Mouse (Mus musculus) lung, postnatal 10 days (tissue): ENCODE results near the gene Tmprss2.
"Not testable (repeated sequence)": the region's sequence is repeated elsewhere in the genome, so short reads cannot be mapped to it uniquely, and the experiment has no call there.

Experiments
- DNase-seq: peaks from one replicate; pipeline ENCODE4 v3.0.0; 2021

The Tmprss2 gene

DNA sequence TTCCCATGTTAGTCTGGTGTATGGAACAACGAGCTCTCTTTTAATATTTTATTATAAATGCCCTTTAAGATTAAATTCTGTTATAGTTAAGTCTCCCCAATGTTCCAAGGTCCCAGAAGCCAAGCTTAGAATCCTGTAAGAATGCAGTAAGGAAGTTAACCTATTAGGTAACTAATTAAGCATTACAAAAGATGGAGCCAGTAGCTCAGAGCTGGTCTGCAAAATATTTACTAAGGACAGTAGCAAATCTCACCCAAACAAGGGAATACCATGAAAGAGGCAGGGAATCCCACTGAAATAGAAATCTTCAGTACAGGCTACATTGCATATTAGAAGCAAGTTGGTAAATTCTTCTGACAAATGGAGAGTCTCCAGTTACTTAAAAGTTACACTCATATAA, 28.1 kb downstream of the Tmprss2 start:
- not testable (repeated sequence) for DNase-seq

DNA sequence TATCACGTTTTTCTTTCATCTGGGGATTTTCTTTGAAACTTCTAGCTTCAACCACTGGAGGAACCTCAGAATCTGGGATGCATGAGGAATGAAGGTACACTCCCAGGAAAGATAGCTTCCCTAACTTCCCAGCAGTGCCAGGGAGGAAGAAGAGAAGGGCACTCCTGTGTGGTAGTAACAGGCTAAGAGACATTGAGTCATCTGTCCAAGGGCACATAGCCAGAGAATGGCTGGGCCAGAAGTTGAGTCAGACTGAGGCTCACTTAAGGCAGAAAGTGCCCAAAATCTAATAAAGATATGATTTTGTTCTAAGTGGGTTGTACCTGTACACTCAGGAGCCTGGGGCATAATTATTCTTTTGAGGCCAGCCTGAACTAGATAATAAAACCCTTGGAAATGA, 41.6 kb downstream of the Tmprss2 start:
- DNase-seq, result no peak

DNA sequence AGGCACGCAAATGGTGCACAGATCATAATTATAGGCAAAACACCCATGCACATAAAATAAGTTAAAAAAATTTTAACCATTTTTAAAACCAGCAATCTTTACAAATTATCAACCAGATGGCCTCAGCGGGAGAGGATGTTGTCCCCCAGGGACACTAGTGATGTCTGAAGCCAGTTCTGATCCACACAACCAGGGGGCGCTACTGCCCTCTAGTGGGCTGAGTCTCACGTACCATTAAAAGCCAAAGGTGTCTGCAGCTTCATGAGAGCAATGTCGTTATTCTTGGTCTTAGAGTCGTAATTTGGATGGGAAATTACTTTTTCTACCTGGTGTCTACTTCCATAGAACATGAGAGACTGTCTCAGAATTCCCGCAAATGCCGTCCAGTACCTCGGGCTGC, 42.3 kb downstream of the Tmprss2 start:
- DNase-seq, result peak; percentile 68

DNA sequence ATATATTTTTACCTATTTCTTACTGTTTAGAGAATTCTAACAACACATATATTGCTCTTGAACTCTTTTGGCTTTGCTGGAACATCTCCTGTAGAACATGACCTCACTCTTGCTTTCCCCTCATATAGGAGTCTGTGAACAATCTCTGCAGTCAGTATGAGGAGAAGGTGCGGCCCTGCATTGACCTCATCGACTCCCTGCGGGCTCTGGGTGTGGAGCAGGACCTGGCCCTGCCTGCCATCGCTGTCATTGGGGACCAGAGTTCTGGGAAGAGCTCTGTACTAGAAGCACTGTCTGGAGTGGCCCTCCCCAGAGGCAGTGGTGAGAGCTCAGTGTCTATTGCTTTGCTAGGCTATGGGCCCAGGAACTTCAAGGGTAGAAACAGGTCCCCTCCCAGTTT, 66.7 kb downstream of the Tmprss2 start:
- DNase-seq, result no peak

DNA sequence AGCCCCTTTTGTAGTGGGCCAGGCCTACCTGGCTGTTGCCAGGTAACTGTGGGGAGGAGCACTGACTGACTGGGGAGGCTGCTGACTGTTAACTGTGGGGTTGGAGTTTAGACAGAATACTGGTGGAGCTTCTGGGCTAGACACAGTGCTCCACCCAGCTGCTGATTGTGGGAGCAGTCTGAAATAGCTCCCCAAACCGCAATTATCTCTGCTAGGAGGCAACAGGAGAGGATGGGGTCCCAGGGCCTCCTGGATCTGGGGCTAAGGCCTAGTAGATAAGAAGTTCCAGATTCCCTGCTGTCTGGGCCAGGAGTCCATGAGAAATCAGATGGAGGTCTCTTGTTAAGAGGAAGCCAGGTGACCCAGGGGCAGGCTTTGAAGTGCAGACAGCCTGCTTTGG, 74.1 kb downstream of the Tmprss2 start:
- no peak for DNase-seq

DNA sequence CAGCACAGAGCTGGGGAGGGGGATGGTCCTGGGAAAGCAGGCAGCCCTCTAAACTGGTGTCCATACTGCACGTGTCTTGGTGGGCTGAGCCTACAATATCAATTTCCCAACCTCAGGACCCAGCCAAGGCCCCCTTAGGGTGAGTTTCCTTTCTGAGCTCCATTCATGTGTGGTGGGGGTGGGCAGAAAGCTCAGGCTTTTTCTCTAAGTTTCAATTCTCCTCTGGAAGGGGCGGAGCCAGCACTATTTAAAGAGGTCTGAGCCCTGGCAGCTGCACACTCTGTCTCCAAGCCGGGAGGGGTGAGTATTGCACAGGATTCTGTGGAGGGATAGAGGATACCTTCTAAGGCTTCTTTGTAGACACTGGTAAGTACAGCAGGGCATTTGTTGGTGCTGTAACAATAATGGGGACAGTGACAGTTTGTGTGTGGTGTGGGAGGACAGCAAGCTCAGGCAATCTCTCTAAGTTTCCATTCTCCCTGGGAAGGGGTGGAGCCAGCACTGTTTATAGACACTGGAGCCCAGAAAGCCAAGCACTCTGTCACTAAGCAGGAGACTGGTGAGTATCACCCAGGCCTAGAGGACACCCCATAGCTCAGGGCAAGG, 75.1 kb downstream of the Tmprss2 start:
- peak; percentile 85 for DNase-seq

DNA sequence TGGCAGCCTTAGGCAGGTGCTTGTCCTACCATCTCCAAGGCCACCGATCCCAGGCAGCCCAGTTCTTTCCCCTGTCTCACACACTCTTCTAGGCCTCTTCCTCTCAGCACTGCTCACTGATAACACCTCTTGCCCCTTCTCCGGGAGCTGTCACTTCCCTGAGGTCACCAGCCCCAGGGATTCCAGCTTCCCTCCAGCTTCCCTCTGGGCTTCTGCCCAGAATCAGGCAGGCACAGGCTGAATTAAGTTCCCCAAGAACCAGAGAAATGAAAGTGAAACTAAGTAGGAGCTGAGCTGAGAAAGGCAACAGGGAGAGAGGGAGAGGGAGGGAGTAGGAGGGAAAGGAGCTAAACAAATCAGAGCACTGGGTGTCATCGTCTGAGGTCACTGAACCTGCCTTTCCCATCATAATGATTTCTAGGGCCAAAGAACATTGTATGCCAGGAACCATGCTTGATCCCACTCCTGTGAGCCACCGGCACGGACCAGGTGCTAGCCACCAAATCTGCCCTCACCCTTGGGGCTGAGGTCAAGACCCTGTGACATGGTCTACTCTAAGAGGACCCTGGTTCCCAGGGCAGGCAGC, 76.0 kb downstream of the Tmprss2 start:
- DNase-seq, result peak; percentile 77

DNA sequence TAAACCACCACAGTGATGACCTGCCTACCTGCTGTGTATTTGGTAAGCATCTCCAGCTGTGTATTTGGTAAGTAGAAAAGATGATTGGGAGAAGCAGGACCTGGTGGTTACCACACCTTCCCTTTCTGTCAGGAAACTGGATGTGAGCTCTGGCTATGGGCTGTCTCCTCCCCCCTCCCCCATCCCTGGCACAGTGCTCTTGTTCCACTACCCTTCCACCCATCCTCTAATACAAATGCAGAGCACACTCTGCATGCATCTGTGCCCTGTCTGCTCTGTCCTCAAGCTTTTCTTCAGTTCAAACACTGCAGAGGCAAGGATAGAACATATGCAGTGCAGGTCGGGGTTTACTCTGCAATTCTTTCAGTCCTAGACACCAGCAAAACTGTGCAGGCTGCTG, 76.5 kb downstream of the Tmprss2 start:
- no peak for DNase-seq

DNA sequence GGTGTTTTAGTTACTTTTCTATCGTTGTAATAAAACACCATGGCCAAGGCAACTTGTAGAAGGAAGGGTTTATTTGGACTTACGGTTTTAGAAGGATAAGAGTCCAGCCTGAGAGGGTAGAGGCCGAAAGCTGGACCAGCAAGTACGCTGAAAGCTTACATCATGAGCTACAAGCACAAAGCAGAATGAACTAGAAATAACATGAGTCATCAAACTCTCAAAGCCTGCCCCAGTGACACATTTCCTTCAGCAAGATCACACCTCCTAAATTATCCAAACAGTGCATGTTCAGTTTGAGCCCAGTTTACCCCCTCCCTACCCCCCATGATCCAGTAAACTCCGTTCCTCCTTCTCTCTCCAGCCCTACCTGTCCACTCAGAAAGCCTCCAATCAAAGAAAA, 77.2 kb downstream of the Tmprss2 start:
- DNase-seq, result no peak

DNA sequence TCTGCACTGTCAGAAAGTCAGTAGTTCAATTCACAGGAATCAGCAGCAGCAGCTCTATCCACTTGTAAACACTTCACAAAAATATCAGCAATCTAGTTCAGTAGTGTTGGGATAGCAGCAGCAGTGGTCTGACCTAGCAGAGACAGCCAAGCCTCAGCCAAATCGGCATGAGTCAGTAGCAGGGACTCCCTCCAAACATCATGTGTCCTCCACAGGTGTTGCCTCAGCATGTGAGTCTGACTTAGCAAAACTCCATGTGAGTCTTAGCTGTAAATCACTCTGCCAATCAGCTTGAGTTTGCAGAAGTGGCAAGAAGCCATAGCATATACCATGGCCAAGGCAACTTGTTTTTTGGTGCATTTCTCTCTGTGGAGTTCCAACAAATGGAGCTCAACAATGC, 77.9 kb downstream of the Tmprss2 start:
- no peak for DNase-seq

DNA sequence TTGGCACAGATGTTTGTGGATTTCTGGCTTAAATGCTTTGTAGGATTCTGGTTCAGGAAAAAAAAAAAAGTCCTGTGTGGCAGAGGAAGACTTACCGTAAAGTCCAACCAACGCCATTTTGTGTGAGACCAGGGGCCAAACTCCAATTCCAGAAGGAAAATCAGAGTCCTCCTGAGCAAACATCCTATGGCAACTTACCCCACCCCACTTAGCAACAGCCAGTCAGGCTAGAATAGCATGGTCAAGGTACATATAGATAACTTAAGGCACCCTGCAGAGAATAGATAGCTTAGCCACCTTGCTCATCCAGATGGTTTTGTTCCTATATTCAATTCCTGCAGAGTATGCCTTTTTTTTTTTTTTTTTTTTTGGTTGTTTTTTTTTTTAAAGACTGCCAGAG, 81.8 kb downstream of the Tmprss2 start:
- DNase-seq, result no peak

DNA sequence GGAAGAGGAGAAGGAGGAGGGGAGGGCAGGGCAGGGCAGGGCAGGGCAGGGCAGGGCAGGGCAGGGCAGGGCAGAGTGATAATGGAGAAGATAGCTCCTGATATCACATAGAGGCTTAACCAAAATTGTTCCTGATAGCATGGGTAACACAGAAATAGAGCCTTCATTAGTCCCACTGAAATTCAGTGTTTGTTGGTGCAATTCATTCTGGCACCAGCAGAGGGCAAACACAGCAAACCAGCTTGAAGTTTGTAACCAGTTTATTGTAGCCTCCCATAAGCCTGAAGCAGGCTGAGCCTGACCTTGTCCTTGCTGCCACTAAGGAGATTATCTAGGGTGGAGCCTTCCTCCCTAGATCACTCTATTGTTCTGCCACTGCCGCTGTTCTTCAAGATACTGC, 88.0 kb downstream of the Tmprss2 start:
- peak; percentile 65 for DNase-seq

DNA sequence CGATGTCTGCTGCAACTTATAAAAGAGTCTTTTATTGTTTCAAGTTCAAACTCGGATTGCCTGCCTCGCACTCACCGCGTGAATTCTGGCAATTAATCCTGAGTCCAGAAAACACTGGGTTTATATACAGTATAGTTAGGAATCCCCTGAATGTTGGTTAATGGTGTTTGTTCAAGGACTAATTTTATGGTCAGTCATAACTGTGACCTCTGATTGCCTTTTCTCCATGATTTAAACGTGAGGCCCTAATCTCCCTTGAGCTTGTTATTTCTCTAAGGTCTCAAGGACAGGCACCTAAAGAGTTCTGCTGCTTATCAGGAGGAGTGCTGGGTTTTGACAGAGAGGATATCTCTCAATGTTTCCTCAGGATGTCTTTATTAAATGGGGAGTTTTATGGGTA, 89.0 kb downstream of the Tmprss2 start:
- no peak for DNase-seq

DNA sequence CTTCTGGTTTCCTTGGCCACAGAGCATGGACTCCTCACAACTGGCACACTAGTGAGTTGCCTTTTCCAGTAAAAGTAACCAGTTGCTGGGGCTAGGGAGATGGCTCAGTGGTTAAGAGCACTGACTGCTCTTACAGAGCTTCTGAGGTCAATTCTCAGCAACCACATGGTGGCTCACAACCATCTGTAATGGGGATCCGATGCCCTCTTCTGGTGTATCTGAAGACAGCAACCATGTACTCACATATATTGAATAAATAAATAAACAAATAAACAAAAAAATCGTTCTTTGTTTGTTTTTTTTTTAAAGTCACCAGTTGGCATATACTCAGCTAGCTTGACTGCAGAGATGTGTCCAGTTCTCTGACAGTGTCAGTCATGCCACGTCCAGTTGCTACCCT, 94.7 kb downstream of the Tmprss2 start:
- DNase-seq, result no peak
